ENCODE assay signal across 19 mouse cellular contexts in the genomic region with DNA sequence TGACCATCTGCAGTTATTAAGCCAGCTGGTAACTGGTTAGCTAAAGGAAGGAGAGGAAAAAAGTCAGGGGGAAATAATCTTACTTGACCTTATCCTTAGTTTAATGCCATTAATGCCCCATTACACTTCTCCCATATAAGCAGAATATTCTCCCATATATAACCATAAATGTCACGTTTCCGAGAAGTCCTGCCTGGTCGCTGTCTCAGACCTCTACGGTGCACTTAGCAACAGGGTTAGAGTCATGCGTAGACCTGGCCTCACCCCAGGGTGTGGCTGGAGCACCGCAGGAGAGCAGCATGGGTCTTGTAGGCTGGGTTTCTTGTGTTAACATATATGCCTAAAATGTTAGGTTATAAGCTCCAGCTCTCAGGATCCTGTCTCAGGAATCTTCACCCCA. TPM values are rescaled to one million over a fixed set of nuclear protein-coding genes. Genes with fewer than 3 reads are reported as not detected.
A peak's percentile ranks its signal among the peaks of the same experiment; 100 is the strongest.
DNase-seq lines count a peak whose midpoint lies in the region; ATAC-seq and TF ChIP-seq lines count a peak whose summit lies in the region.
"Had no signal": no experiment of that assay in that cellular context is flagged by ENCODE, and none has a peak within 500 bp of the region (broad histone marks: within the 10 kb centered on the region; RNA-seq: fewer than 3 reads in every experiment).

No protein-coding gene starts in this region.

- no peak for DNase-seq in cerebellum, adult 11-12 months
- DNase-seq in adipocyte (ENCODE audit: low spot score): no peak
- DNase-seq: adrenal gland, adult 2 months; adrenal gland, postnatal 10 days; adrenal gland, postnatal 25 days; cerebellum, adult 11 months; cerebellum, adult 2 months; cerebellum, adult 9-10 months; cerebellum, postnatal 10 days; cerebellum, postnatal 25 days; forebrain, postnatal 0 days had no signal

- no peaks in the 10 kb centered on the region for H3K27me3 ChIP-seq in intestine, embryonic 15.5 days (replicated peaks)
- no peaks in the 10 kb centered on the region for H3K27me3 ChIP-seq in intestine, postnatal 0 days (replicated peaks; ENCODE audit: control insufficient read depth, insufficient read depth, low read length)
- H3K27me3 ChIP-seq in intestine, embryonic 16.5 days (replicated peaks; ENCODE audit: control insufficient read depth, insufficient read depth, low read length): no peaks in the 10 kb centered on the region
- H3K27me3 ChIP-seq: embryonic facial prominence, embryonic 12.5 days; forebrain, embryonic 13.5 days; forebrain, embryonic 15.5 days had no signal

- WGBS in intestine, embryonic 15.5 days: 67% methylated on average over 6 of the region's 6 CpGs
- WGBS in intestine, postnatal 0 days: 55% methylated on average over 6 of the region's 6 CpGs
- 70% methylated on average over 6 of the region's 6 CpGs for WGBS in intestine, embryonic 16.5 days

- H3K9ac ChIP-seq in intestine, embryonic 15.5 days: no peak overlapping the region
- H3K9ac ChIP-seq in intestine, postnatal 0 days (ENCODE audit: low read depth, low read length): no peak overlapping the region
- H3K9ac ChIP-seq in intestine, embryonic 16.5 days (ENCODE audit: low read depth, low read length): no peak overlapping the region
- H3K9ac ChIP-seq: embryonic facial prominence, embryonic 12.5 days; forebrain, embryonic 13.5 days; forebrain, embryonic 15.5 days; forebrain, postnatal 0 days had no signal

- no peak overlapping the region for H3K4me2 ChIP-seq in intestine, embryonic 15.5 days (replicated peaks)
- no peak overlapping the region for H3K4me2 ChIP-seq in intestine, postnatal 0 days (replicated peaks; ENCODE audit: low read depth)
- H3K4me2 ChIP-seq in intestine, embryonic 16.5 days (ENCODE audit: low read depth, low read length): no peak overlapping the region
- H3K4me2 ChIP-seq: embryonic facial prominence, embryonic 12.5 days; forebrain, embryonic 13.5 days; forebrain, embryonic 15.5 days had no signal

- peak; percentile 36; the same call in 1 of the 2 replicates for ATAC-seq in intestine, embryonic 15.5 days
- ATAC-seq in intestine, postnatal 0 days: no peak
- peak; percentile 79 for ATAC-seq in intestine, embryonic 16.5 days
- ATAC-seq: activated CD4-positive, CD25-positive, alpha-beta regulatory T cell, adult 4 months; forebrain, embryonic 13.5 days; forebrain, embryonic 15.5 days; forebrain, postnatal 0 days had no signal

- H3K4me3 ChIP-seq in intestine, embryonic 15.5 days (replicated peaks): no peak overlapping the region
- H3K4me3 ChIP-seq in intestine, postnatal 0 days (ENCODE audit: low read depth, low read length): no peak overlapping the region
- no peak overlapping the region for H3K4me3 ChIP-seq in intestine, embryonic 16.5 days (ENCODE audit: low read length)
- H3K4me3 ChIP-seq: embryonic facial prominence, embryonic 10.5 days; embryonic facial prominence, embryonic 12.5 days; forebrain, embryonic 13.5 days; forebrain, embryonic 15.5 days had no signal

- H3K4me1 ChIP-seq in intestine, embryonic 15.5 days (replicated peaks): no peaks in the 10 kb centered on the region
- no peaks in the 10 kb centered on the region for H3K4me1 ChIP-seq in intestine, postnatal 0 days (replicated peaks; ENCODE audit: control insufficient read depth, insufficient read depth, low read length)
- no peaks in the 10 kb centered on the region for H3K4me1 ChIP-seq in intestine, embryonic 16.5 days (ENCODE audit: control insufficient read depth, insufficient read depth, low read length)
- H3K4me1 ChIP-seq: embryonic facial prominence, embryonic 10.5 days; embryonic facial prominence, embryonic 12.5 days; forebrain, embryonic 13.5 days had no signal

- no peak overlapping the region for H3K27ac ChIP-seq in intestine, embryonic 15.5 days
- H3K27ac ChIP-seq in intestine, postnatal 0 days (ENCODE audit: low read depth, low read length): no peak overlapping the region
- no peak overlapping the region for H3K27ac ChIP-seq in intestine, embryonic 16.5 days (ENCODE audit: low read length)
- H3K27ac ChIP-seq: embryonic facial prominence, embryonic 10.5 days; embryonic facial prominence, embryonic 12.5 days; forebrain, embryonic 13.5 days; forebrain, embryonic 15.5 days had no signal

- no peak for TF ChIP-seq CTCF in intestine, postnatal 0 days (IDR thresholded peaks at IDR 0.05; ENCODE audit: low read depth)

- H3K9me3 ChIP-seq in intestine, embryonic 15.5 days: no peaks in the 10 kb centered on the region
- no peaks in the 10 kb centered on the region for H3K9me3 ChIP-seq in intestine, postnatal 0 days (ENCODE audit: control insufficient read depth)
- no peaks in the 10 kb centered on the region for H3K9me3 ChIP-seq in intestine, embryonic 16.5 days (ENCODE audit: control insufficient read depth, low read length)
- H3K9me3 ChIP-seq: embryonic facial prominence, embryonic 12.5 days; forebrain, embryonic 13.5 days; forebrain, embryonic 15.5 days had no signal

- H3K36me3 ChIP-seq in intestine, embryonic 15.5 days: peaks cover 44% of the 10 kb centered on the region
- H3K36me3 ChIP-seq in intestine, postnatal 0 days (ENCODE audit: control insufficient read depth, insufficient read depth): peaks cover 89% of the 10 kb centered on the region
- H3K36me3 ChIP-seq in intestine, embryonic 16.5 days (ENCODE audit: control insufficient read depth, insufficient read depth, low read length): peaks cover 34% of the 10 kb centered on the region

RNA-seq across cellular contexts. Expression of a gene that starts 13.2 kb away (rescaled TPM):
- 37.9 and 42.7 TPM in 2 replicates for polyA plus RNA-seq in intestine, embryonic 15.5 days (2015; fragmentation: Nextera tagmentation; extraction: Ambion mirVana)
- 19.8 and 20.2 TPM in 2 replicates for polyA plus RNA-seq in intestine, postnatal 0 days (2015; fragmentation: Nextera tagmentation; extraction: Ambion mirVana)
- 31.4 and 34.7 TPM in 2 replicates for polyA plus RNA-seq in intestine, embryonic 16.5 days (2015; fragmentation: Nextera tagmentation; extraction: Ambion mirVana)

RNA-seq across cellular contexts. Expression of a gene that starts 54.8 kb away (rescaled TPM):
- 29.7 and 33.5 TPM in 2 replicates for polyA plus RNA-seq in intestine, embryonic 15.5 days (2015; fragmentation: Nextera tagmentation; extraction: Ambion mirVana)
- 18.9 and 23.3 TPM in 2 replicates for polyA plus RNA-seq in intestine, postnatal 0 days (2015; fragmentation: Nextera tagmentation; extraction: Ambion mirVana)
- 28.2 and 29.0 TPM in 2 replicates for polyA plus RNA-seq in intestine, embryonic 16.5 days (2015; fragmentation: Nextera tagmentation; extraction: Ambion mirVana)
